Mouse (Mus musculus): ENCODE data around the gene Enthd1. TPM values are rescaled to one million over a fixed set of nuclear protein-coding genes. Genes with fewer than 3 reads are reported as not detected.
"Not testable (repeated sequence)": the region's sequence is repeated elsewhere in the genome, so short reads cannot be mapped to it uniquely, and the experiment has no call there.

The Enthd1 gene
- polyA plus RNA-seq, 1 experiment from 2014 or later = not detected

DNA sequence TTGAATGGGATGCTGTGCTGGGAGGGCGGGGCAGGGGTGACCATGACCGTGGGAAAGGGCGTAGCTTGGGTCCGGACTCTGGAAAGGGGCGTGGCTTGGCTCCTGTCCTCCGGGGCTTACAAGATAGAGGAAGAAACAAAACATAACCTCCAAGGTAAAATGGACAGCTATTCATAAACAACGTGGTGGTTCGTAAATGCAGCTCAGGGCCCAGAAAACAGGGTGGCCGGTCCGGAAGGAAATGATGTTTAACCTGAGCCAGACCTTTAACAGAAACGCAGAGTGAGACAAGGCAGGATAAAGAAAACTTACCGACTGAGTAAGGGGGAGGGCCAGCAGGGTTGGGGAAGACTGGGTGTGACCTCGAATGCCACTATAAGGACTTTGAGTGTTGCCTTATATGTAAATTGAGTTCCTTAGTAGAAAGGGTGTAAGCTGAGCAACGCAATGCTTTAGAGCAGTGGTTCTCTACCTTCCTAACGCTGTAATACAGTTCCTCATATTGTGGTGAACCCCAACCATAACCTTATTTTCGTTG lies 34.3 kb upstream of the Enthd1 start:
- Histone ChIP-seq H3K4me3 (replicated peaks; ENCODE audit: low read length) (no peak overlapping the region; the same call in 1 of the 2 replicates), H3K4me2 (ENCODE audit: low read depth, low read length) (peak overlapping the region; percentile 32), H3K9me3 (replicated peaks; ENCODE audit: control insufficient read depth, low read length) (no peaks in the 10 kb centered on the region), H3K36me3 (ENCODE audit: control insufficient read depth, insufficient read depth, low read length) (no peaks in the 10 kb centered on the region), H3K27ac (ENCODE audit: low read length) (no peak overlapping the region), H3K4me1 (ENCODE audit: control insufficient read depth, insufficient read depth, low read length) (peaks cover 8% of the 10 kb centered on the region; the same call in 1 of the 2 replicates), H3K9ac (ENCODE audit: low read length) (no peak overlapping the region), H3K27me3 (ENCODE audit: control insufficient read depth, insufficient read depth, low read length) (no peaks in the 10 kb centered on the region)
- WGBS = 24% methylated on average over 16 of the region's 16 CpGs
- ATAC-seq (ENCODE audit: insufficient read depth, low FRiP score) = no peak

- Histone ChIP-seq H3K4me1 (ENCODE audit: control insufficient read depth, insufficient read depth, low read length) (peaks cover 8% of the 10 kb centered on the region; the same call in 1 of the 2 replicates), H3K9me3 (replicated peaks; ENCODE audit: control insufficient read depth, low read length) (no peaks in the 10 kb centered on the region), H3K9ac (ENCODE audit: low read length) (no peak overlapping the region), H3K4me3 (replicated peaks; ENCODE audit: low read length) (no peak overlapping the region), H3K27me3 (ENCODE audit: control insufficient read depth, insufficient read depth, low read length) (no peaks in the 10 kb centered on the region), H3K36me3 (ENCODE audit: control insufficient read depth, insufficient read depth, low read length) (no peaks in the 10 kb centered on the region), H3K4me2 (ENCODE audit: low read depth, low read length) (peak overlapping the region; percentile 32; the same call in 1 of the 2 replicates), H3K27ac (ENCODE audit: low read length) (no peak overlapping the region)
- WGBS = 59% methylated on average over 12 of the region's 12 CpGs
- no peak for ATAC-seq (ENCODE audit: insufficient read depth, low FRiP score)
Measured at GRCm38 (mm10) chr15:80598750-80599149, 33.8 kb upstream of the Enthd1 start.

DNA sequence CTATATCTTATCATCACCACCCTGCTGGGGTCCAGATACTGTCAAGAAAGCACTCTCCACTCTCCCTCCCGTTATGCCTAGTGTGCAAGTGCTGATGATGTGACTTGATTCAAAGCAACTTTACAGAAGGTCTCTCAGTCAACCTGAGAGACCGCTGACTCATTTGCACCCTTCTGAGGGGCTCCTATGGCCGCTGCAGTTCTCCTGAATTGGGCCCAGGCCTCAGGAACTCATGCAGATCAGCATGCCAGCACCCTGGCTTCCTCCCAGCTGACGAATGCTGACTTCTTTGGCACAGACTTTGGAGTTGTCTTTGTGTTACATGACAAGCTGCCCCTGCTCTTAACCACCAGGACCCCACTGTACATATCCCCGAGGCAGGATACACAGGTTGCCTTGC lies 28.9 kb upstream of the Enthd1 start:
- no peak overlapping the region for H3K27ac ChIP-seq (ENCODE audit: low read length)
- no peak overlapping the region for H3K4me3 ChIP-seq (replicated peaks; ENCODE audit: low read length)
- no peak overlapping the region for H3K9ac ChIP-seq (ENCODE audit: low read length)
- H3K4me1 ChIP-seq (ENCODE audit: control insufficient read depth, insufficient read depth, low read length) = peaks cover 3% of the 10 kb centered on the region; the same call in 1 of the 2 replicates
- WGBS = 58% methylated on average over 5 of the region's 5 CpGs
- no peaks in the 10 kb centered on the region for H3K27me3 ChIP-seq (ENCODE audit: control insufficient read depth, insufficient read depth, low read length)
- H3K4me2 ChIP-seq (ENCODE audit: low read depth, low read length) = no peak overlapping the region
- ATAC-seq (ENCODE audit: insufficient read depth, low FRiP score) = no peak
- H3K9me3 ChIP-seq (replicated peaks; ENCODE audit: control insufficient read depth, low read length) = no peaks in the 10 kb centered on the region
- no peaks in the 10 kb centered on the region for H3K36me3 ChIP-seq (ENCODE audit: control insufficient read depth, insufficient read depth, low read length)

DNA sequence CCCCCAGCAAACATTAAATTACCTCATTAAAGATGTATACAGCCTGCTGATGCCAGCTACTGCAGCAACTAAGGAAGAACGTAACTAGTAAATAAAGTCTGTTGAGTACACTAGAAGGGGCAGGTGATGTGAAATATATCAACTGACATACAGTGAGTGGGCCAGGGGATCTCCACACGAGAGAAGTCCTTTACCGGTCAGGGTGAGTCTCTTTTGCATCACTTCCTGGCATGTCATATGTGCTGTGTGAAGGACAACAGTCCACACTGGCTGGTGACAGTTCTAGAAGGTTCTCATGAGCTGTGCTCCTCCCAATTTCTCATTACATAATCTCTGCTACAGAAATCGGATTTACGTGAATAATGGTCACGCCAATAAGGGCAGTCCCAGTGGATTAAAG lies 27.8 kb upstream of the Enthd1 start:
- Histone ChIP-seq H3K9me3 (replicated peaks; ENCODE audit: control insufficient read depth, low read length) (no peaks in the 10 kb centered on the region), H3K4me3 (replicated peaks; ENCODE audit: low read length) (no peak overlapping the region), H3K27me3 (ENCODE audit: control insufficient read depth, insufficient read depth, low read length) (no peaks in the 10 kb centered on the region), H3K9ac (ENCODE audit: low read length) (no peak overlapping the region), H3K4me2 (ENCODE audit: low read depth, low read length) (no peak overlapping the region), H3K4me1 (ENCODE audit: control insufficient read depth, insufficient read depth, low read length) (no peaks in the 10 kb centered on the region), H3K36me3 (ENCODE audit: control insufficient read depth, insufficient read depth, low read length) (no peaks in the 10 kb centered on the region), H3K27ac (ENCODE audit: low read length) (no peak overlapping the region)
- WGBS = 84% methylated on average over 6 of the region's 6 CpGs
- ATAC-seq (ENCODE audit: insufficient read depth, low FRiP score) = no peak

DNA sequence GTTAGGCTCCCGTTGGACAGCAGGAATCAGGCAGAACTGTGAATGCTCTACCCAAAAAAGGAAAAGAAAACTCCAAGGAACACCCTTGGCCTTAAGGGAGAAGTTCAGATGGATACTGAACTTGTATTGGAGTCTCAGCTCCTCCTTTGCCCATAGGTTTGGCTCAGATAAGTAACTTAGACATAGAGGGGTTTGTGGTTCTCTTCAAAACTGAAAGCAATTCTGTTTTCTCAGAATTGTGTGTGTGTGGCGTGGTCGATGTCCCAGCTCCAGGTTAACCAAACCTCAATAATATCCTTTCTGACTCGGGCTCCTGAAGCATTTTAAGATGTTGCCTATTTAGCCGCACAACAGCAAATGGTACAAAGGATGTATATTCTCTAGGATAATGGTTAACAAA lies 25.7 kb upstream of the Enthd1 start:
- no peak overlapping the region for H3K27ac ChIP-seq (ENCODE audit: low read length)
- no peak for ATAC-seq (ENCODE audit: insufficient read depth, low FRiP score)
- no peak overlapping the region for H3K4me2 ChIP-seq (ENCODE audit: low read depth, low read length)
- no peaks in the 10 kb centered on the region for H3K4me1 ChIP-seq (ENCODE audit: control insufficient read depth, insufficient read depth, low read length)
- no peak overlapping the region for H3K9ac ChIP-seq (ENCODE audit: low read length)
- H3K27me3 ChIP-seq (ENCODE audit: control insufficient read depth, insufficient read depth, low read length) = no peaks in the 10 kb centered on the region
- no peaks in the 10 kb centered on the region for H3K9me3 ChIP-seq (replicated peaks; ENCODE audit: control insufficient read depth, low read length)
- H3K36me3 ChIP-seq (ENCODE audit: control insufficient read depth, insufficient read depth, low read length) = no peaks in the 10 kb centered on the region
- no peak overlapping the region for H3K4me3 ChIP-seq (replicated peaks; ENCODE audit: low read length)
- 86% methylated on average over 5 of the region's 5 CpGs for WGBS

- no peak overlapping the region for H3K4me3 ChIP-seq (replicated peaks; ENCODE audit: low read length)
- no peaks in the 10 kb centered on the region for H3K9me3 ChIP-seq (replicated peaks; ENCODE audit: control insufficient read depth, low read length)
- no peak for ATAC-seq (ENCODE audit: insufficient read depth, low FRiP score)
- no peak overlapping the region for H3K27ac ChIP-seq (ENCODE audit: low read length)
- no peaks in the 10 kb centered on the region for H3K36me3 ChIP-seq (ENCODE audit: control insufficient read depth, insufficient read depth, low read length)
- no peaks in the 10 kb centered on the region for H3K4me1 ChIP-seq (ENCODE audit: control insufficient read depth, insufficient read depth, low read length)
- H3K27me3 ChIP-seq (ENCODE audit: control insufficient read depth, insufficient read depth, low read length) = no peaks in the 10 kb centered on the region
- H3K9ac ChIP-seq (ENCODE audit: low read length) = no peak overlapping the region
- H3K4me2 ChIP-seq (ENCODE audit: low read depth, low read length) = no peak overlapping the region
- 45% methylated on average over 4 of the region's 4 CpGs for WGBS
Measured at GRCm38 (mm10) chr15:80586296-80586695, 21.3 kb upstream of the Enthd1 start.

- 50% methylated on average over 20 of the region's 20 CpGs for WGBS
- no peaks in the 10 kb centered on the region for H3K9me3 ChIP-seq (replicated peaks; ENCODE audit: control insufficient read depth, low read length)
- no peak overlapping the region for H3K9ac ChIP-seq (ENCODE audit: low read length)
- H3K4me1 ChIP-seq (ENCODE audit: control insufficient read depth, insufficient read depth, low read length) = no peaks in the 10 kb centered on the region
- H3K27me3 ChIP-seq (ENCODE audit: control insufficient read depth, insufficient read depth, low read length) = peaks cover 3% of the 10 kb centered on the region; the same call in 1 of the 2 replicates
- no peaks in the 10 kb centered on the region for H3K36me3 ChIP-seq (ENCODE audit: control insufficient read depth, insufficient read depth, low read length)
- H3K4me3 ChIP-seq (replicated peaks; ENCODE audit: low read length) = no peak overlapping the region
- no peak overlapping the region for H3K27ac ChIP-seq (ENCODE audit: low read length)
- no peak overlapping the region for H3K4me2 ChIP-seq (ENCODE audit: low read depth, low read length)
- no peak for ATAC-seq (ENCODE audit: insufficient read depth, low FRiP score)
Measured at GRCm38 (mm10) chr15:80582581-80583495, 17.9 kb upstream of the Enthd1 start.

GRCm38 (mm10) chr15:80580585-80580984 lies 15.6 kb upstream of the Enthd1 start:
- not testable (repeated sequence) for H3K27me3 ChIP-seq (ENCODE audit: control insufficient read depth, insufficient read depth, low read length); H3K4me3 ChIP-seq (replicated peaks; ENCODE audit: low read length); H3K9me3 ChIP-seq (replicated peaks; ENCODE audit: control insufficient read depth, low read length); H3K4me2 ChIP-seq (ENCODE audit: low read depth, low read length); H3K36me3 ChIP-seq (ENCODE audit: control insufficient read depth, insufficient read depth, low read length); H3K9ac ChIP-seq (ENCODE audit: low read length); H3K4me1 ChIP-seq (ENCODE audit: control insufficient read depth, insufficient read depth, low read length); ATAC-seq (ENCODE audit: insufficient read depth, low FRiP score); H3K27ac ChIP-seq (ENCODE audit: low read length)
- WGBS = 74% methylated on average over 1 of the region's 1 CpGs

DNA sequence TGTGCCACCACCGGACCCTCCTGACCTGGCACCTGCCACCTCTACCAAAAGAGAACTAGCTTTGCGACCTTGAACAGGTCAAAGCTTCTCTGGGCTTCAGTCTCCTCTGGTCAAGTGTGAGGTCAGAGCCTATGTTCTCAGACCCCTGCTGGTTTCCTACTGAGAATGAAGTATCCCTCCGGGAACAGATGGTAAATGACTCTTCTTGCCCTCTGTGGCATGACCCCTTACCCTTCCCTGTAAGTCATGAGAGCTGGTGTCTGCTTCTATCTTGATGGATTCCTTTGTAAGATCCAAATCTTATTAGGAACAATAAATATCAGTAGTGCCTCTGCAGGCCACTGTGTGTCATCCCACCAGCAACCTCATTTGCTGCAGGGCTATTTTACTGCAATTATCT lies 14.2 kb upstream of the Enthd1 start:
- Histone ChIP-seq H3K27ac (ENCODE audit: low read length) (no peak overlapping the region), H3K9ac (ENCODE audit: low read length) (no peak overlapping the region), H3K4me2 (ENCODE audit: low read depth, low read length) (no peak overlapping the region), H3K4me1 (ENCODE audit: control insufficient read depth, insufficient read depth, low read length) (no peaks in the 10 kb centered on the region), H3K9me3 (replicated peaks; ENCODE audit: control insufficient read depth, low read length) (no peaks in the 10 kb centered on the region), H3K27me3 (ENCODE audit: control insufficient read depth, insufficient read depth, low read length) (peaks cover 8% of the 10 kb centered on the region), H3K36me3 (ENCODE audit: control insufficient read depth, insufficient read depth, low read length) (no peaks in the 10 kb centered on the region), H3K4me3 (replicated peaks; ENCODE audit: low read length) (no peak overlapping the region)
- 53% methylated on average over 3 of the region's 3 CpGs for WGBS
- no peak for ATAC-seq (ENCODE audit: insufficient read depth, low FRiP score)

Data from stomach, embryonic 16.5 days (tissue).